Mouse (Mus musculus) forebrain, postnatal 0 days (tissue): Measurements from ENCODE around the gene 4933428G20Rik. TPM values are rescaled to one million over a fixed set of nuclear protein-coding genes. Genes with fewer than 3 reads are reported as not detected.

Experiments
- ATAC-seq: fragments of 200-750 bp; cut with Nextera tagmentation; 2 replicates; pipeline ENCODE4 v1.8.0; 2017; ENCODE audit warnings: mild to moderate bottlenecking, moderate library complexity
- DNase-seq: peaks from one replicate; pipeline ENCODE4 v3.0.0-alpha.2; 2015
- H3K27ac ChIP-seq: fragments of 300-500 bp; sonication (generic); 2 replicates; pipeline ENCODE4 v1.5.1; 2014; ENCODE audit warnings: low read depth, mild to moderate bottlenecking, antibody characterized with exemption, low read length, moderate library complexity, mixed read lengths
- H3K27me3 ChIP-seq: fragments of 300-500 bp; sonication (generic); 2 replicates; pipeline ENCODE4 v1.6.1; 2014; ENCODE audit warnings: mild to moderate bottlenecking, low read length, mixed read lengths; ENCODE audit not compliant: insufficient read depth
- H3K36me3 ChIP-seq: fragments of 300-500 bp; sonication (generic); 2 replicates; pipeline ENCODE4 v1.6.1; 2014; ENCODE audit warnings: mild to moderate bottlenecking, moderate library complexity; ENCODE audit not compliant: insufficient read depth
- H3K4me1 ChIP-seq: fragments of 300-500 bp; sonication (generic); 2 replicates; pipeline ENCODE4 v1.6.1; 2014; ENCODE audit warnings: antibody characterized with exemption; ENCODE audit not compliant: insufficient read depth
- H3K4me2 ChIP-seq: fragments of 300-500 bp; sonication (generic); 2 replicates; pipeline ENCODE4 v1.6.1; 2014; ENCODE audit warnings: low read depth, mild to moderate bottlenecking, moderate library complexity
- H3K4me3 ChIP-seq: fragments of 300-500 bp; sonication (generic); 2 replicates; pipeline ENCODE4 v1.5.1; 2014; ENCODE audit warnings: low read depth, low read length, mixed read lengths
- H3K9ac ChIP-seq: fragments of 300-500 bp; sonication (generic); 2 replicates; pipeline ENCODE4 v1.6.1; 2014; ENCODE audit warnings: mild to moderate bottlenecking
- H3K9me3 ChIP-seq: fragments of 300-500 bp; sonication (generic); 2 replicates; pipeline ENCODE4 v1.6.1; 2016; ENCODE audit warnings: low read length
- CTCF ChIP-seq: sonication (generic); IDR thresholded peaks from 2 replicates; pipeline ENCODE4 v1.5.1; 2016; ENCODE audit warnings: antibody characterized with exemption, control low read depth, low read depth
- WGBS: fragments of 180-500 bp; shearing (Covaris S2); extraction: QIAGEN DNeasy Blood & Tissue Kit; methylation state at CpG from one replicate; pipeline ENCODE4 v1.1.7; 2014; 5-methylcytosine and 5-hydroxymethylcytosine counted together
- polyA plus RNA-seq: library from polyadenylated mRNA; unstranded; fragments of >200 nt; fragmentation: Nextera tagmentation; extraction: Ambion mirVana; gene quantifications from 2 replicates; pipeline ENCODE4 v1.2.1, GENCODE M21; 2015
- total RNA-seq: library from RNA; depleted of rRNA; stranded (reverse); fragments of >200 nt; gene quantifications from 2 replicates; pipeline ENCODE4 v1.2.3, GENCODE M21; 2014

4933428G20Rik gene
- total and polyA plus RNA-seq, 2 experiments from 2014 or later: 0.25 to 0.38 TPM

DNA sequence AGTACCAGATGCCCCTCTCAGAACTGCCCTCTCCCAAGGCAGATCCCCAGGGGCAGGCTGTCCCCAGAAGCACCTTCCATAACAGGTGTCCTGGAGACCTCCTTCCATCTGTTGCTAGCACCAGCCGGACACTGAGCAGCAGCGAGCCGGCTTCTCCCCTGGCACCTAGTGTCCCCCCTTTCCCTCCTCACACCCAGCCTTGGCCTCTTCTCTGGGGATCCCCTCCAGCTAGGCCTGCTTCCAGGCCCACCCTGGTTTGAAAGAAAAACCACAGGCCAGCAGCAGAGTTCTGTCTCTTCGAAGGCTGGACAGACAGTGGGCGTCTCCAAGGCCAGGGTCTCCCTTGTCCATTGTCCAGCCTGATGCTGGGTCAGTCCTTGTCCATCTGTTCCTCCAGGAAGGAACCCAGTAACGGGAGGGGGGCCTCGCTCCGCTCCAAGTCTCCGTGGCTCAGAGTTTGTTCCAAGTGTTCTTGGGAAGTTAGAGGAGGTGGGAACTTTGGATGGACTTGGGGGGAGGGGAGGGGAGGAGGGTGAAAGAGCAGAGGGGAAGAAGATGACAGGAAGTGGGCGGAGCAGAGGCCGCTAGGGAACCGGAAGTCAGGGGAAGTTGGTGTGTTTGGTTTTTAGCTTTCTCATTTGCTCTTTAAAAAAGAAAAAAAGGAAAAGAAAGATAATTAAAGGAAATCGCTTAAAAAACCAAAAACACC, 11.7 kb upstream of the 4933428G20Rik start:
- TF ChIP-seq CTCF: no peak
- H3K27ac ChIP-seq: peak overlapping the region; percentile 29; the same call in 1 of the 2 replicates
- H3K9me3 ChIP-seq: no peaks in the 10 kb centered on the region
- no peak for DNase-seq
- peaks cover 28% of the 10 kb centered on the region for H3K36me3 ChIP-seq
- no peak overlapping the region for H3K9ac ChIP-seq
- no peak for ATAC-seq
- peak overlapping the region; percentile 10; the same call in 1 of the 2 replicates for H3K4me2 ChIP-seq
- no peaks in the 10 kb centered on the region for H3K27me3 ChIP-seq
- no peaks in the 10 kb centered on the region for H3K4me1 ChIP-seq
- H3K4me3 ChIP-seq: no peak overlapping the region
- WGBS: 56% methylated on average over 13 of the region's 13 CpGs

DNA sequence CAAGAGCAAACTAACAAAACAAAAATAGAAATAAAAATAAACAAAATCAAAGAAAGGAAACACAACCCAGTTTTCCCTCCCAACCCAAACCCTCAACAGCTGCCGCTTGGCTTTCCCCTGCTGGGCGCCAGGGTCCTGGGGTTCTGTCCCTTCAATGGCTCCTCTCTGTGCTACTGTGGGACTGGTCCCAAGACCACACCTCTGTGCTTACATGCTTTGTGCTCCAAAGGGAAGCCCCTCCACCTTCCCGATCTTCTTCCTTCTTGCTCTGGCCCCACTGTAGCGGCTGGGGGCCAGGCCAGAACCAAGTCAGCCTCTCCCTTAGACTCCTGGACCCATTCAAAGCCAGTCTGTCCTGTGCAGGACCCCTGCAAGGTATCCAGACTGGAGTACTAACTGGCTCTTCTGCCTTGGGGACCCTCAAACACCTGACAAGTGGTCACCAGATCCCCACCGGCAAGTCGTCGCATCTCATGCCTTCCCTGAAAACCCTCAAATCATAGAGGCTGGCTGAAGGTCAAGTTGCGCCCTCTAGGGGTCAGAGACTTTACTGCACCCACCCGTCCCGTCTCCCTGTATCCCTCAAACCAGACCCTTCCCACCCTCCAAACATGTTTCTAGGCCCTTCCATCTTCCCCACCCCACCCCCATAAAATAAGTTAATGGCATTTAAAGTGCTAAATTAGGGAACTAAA, 11.0 kb upstream of the 4933428G20Rik start:
- 27% methylated on average over 10 of the region's 10 CpGs for WGBS

DNA sequence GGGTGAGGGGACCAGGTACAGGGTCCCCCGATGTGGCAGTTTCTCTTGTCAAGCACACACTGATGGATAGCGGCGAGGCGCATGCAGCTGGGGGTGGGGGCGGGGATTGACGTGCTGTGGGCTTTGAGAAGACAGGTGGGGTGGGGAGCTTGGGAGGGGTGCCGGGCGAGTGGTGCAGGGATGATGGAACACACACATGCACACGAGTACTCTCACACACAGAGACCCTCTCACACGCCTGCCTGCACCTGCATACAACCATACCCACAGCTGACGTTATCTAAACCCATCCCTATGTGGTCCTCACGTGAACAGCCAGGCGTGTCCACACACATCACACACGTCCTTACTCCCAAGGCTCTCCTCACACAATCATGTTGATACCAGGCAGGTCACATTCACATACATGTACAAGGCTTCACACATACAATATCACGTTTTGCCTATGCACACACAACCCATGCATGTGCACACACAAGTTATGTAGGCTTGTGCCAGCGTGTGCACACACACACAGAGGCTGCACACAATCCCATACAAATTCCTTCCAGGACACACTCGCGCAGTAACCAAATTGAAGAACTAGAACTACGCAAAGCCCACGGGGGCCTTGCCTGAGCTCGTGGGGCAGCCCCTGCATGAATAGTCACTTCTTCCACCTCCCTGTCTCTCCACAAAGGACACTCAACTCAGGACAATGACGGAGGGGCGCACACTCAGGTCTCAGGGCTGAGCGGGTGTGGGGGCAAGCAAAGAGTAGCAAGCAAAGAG, 9.8 kb upstream of the 4933428G20Rik start:
- no peak overlapping the region for H3K9ac ChIP-seq
- H3K4me1 ChIP-seq: no peaks in the 10 kb centered on the region
- 55% methylated on average over 22 of the region's 24 CpGs for WGBS
- no peaks in the 10 kb centered on the region for H3K27me3 ChIP-seq
- DNase-seq (no peak), ATAC-seq (peak; percentile 21; the same call in 1 of the 2 replicates)
- no peak for TF ChIP-seq CTCF
- H3K27ac ChIP-seq: no peak overlapping the region
- peaks cover 11% of the 10 kb centered on the region; the same call in 1 of the 2 replicates for H3K36me3 ChIP-seq
- H3K4me2 ChIP-seq: no peak overlapping the region
- no peak overlapping the region for H3K4me3 ChIP-seq
- no peaks in the 10 kb centered on the region for H3K9me3 ChIP-seq

More for the DNA sequence above, 11.0 kb upstream of the 4933428G20Rik start:
- H3K36me3 ChIP-seq: peaks cover 22% of the 10 kb centered on the region
- H3K27me3 ChIP-seq: no peaks in the 10 kb centered on the region
- H3K9me3 ChIP-seq: no peaks in the 10 kb centered on the region
- DNase-seq (peak; percentile 69), ATAC-seq (peak; percentile 36; the same call in 1 of the 2 replicates)
- peak; percentile 76 for TF ChIP-seq CTCF
- no peak overlapping the region for H3K4me2 ChIP-seq
- H3K4me3 ChIP-seq: no peak overlapping the region
- H3K4me1 ChIP-seq: no peaks in the 10 kb centered on the region
- H3K27ac ChIP-seq: no peak overlapping the region; the same call in 1 of the 2 replicates
- no peak overlapping the region for H3K9ac ChIP-seq

DNA sequence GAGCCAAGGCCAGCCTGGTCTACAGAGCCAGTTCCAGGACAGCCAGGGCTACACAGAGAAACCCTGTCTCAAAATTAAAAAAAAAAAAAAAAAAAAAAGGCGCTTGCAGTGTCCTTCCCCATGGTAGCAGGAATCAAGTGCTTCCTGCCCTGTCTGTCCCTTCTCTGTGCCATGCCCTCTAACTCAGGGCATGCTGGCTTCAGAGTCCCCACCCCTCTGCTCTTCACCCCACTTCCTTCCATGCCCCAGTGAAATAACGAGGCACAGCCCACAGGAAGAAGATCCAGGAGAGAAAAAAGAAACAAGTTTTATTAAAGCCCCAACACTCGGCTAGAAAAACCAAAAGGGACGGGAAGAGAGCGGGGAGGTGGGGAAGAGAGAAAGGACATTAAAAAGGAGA, 8.9 kb upstream of the 4933428G20Rik start:
- Histone ChIP-seq H3K4me2 (no peak overlapping the region), H3K27ac (no peak overlapping the region), H3K27me3 (no peaks in the 10 kb centered on the region), H3K9ac (no peak overlapping the region), H3K4me1 (no peaks in the 10 kb centered on the region), H3K9me3 (no peaks in the 10 kb centered on the region), H3K36me3 (peaks cover 4% of the 10 kb centered on the region; the same call in 1 of the 2 replicates), H3K4me3 (no peak overlapping the region)
- TF ChIP-seq CTCF: no peak
- 38% methylated on average over 5 of the region's 5 CpGs for WGBS
- DNase-seq: no peak
- no peak for ATAC-seq

DNA sequence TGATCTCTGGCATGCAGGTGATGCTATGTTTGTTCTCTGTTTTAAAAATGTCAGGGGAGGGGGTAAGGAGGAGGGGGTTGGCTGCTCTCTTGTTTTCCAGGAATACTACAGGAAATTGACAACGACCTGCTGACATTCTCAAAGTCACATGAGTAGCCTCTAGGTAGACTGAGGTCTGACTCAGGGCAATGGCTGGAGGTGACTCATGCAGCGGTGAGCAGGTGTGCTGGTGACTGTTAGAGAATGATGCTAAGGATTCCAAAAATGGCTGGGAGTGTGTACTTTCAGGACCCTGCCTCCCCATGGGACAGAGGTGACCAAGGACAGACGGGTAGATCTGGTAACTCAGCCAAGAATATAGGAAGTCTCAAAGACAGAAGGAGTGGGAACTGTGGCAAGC, 8.1 kb upstream of the 4933428G20Rik start:
- 79% methylated on average over 3 of the region's 3 CpGs for WGBS
- Histone ChIP-seq H3K9me3 (no peaks in the 10 kb centered on the region), H3K4me1 (no peaks in the 10 kb centered on the region), H3K4me3 (no peak overlapping the region), H3K27ac (no peak overlapping the region), H3K9ac (no peak overlapping the region), H3K27me3 (no peaks in the 10 kb centered on the region), H3K36me3 (peaks cover 1% of the 10 kb centered on the region; the same call in 1 of the 2 replicates), H3K4me2 (no peak overlapping the region)
- no peak for TF ChIP-seq CTCF
- no peak for ATAC-seq
- no peak for DNase-seq

DNA sequence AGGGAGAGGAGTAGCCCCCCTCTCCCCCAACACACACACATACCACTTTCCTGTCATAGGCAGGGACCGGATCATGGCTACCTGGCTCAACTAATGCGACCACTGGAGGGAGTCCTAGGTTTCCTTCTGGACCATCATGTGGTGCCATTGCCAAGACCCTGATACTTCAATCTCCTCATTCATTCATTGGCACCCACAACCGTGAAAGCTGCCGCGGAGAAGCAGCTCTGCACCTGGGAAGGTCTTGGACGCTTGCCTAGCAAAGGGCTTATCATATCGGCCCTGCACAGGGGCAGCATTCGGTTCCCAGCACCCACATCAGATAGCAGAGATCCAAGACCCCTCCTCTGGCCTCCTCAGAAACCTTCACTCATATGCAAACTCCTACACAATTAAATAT, 6.2 kb upstream of the 4933428G20Rik start:
- no peak overlapping the region for H3K9ac ChIP-seq
- H3K9me3 ChIP-seq: no peaks in the 10 kb centered on the region
- H3K4me3 ChIP-seq: no peak overlapping the region
- H3K27me3 ChIP-seq: peaks cover 8% of the 10 kb centered on the region; the same call in 1 of the 2 replicates
- H3K4me2 ChIP-seq: no peak overlapping the region
- H3K27ac ChIP-seq: no peak overlapping the region
- H3K36me3 ChIP-seq: peaks cover 7% of the 10 kb centered on the region; the same call in 1 of the 2 replicates
- ATAC-seq (no peak), DNase-seq (no peak)
- H3K4me1 ChIP-seq: no peaks in the 10 kb centered on the region
- WGBS: 45% methylated on average over 8 of the region's 8 CpGs
- TF ChIP-seq CTCF: peak; percentile 30
